Mouse (Mus musculus): ENCODE results near the gene Cdk2ap1. TPM values are rescaled to one million over a fixed set of nuclear protein-coding genes. Genes with fewer than 3 reads are reported as not detected.

Cdk2ap1 gene
- polyA plus RNA-seq, 1 experiment, result 41.5 TPM

GRCm38 (mm10) chr5:124334392-124334791 is 28.5 kb downstream of the Cdk2ap1 start:
- Histone ChIP-seq H3K36me3 (ENCODE audit: control insufficient read depth, insufficient read depth, low read length) (no peaks in the 10 kb centered on the region), H3K27me3 (ENCODE audit: control insufficient read depth, insufficient read depth, low read length) (no peaks in the 10 kb centered on the region), H3K27ac (ENCODE audit: control insufficient read depth, insufficient read depth, low read depth, low read length) (no peak overlapping the region), H3K4me3 (ENCODE audit: control insufficient read depth, low read depth, low read length) (no peak overlapping the region), H3K4me1 (ENCODE audit: control insufficient read depth, insufficient read depth, low read length) (no peaks in the 10 kb centered on the region)
- TF ChIP-seq POLR2A (IDR thresholded peaks at IDR 0.05; ENCODE audit: control insufficient read depth, low read depth, low read length), result no peak
- TF ChIP-seq CTCF (IDR thresholded peaks at IDR 0.05; ENCODE audit: control insufficient read depth, insufficient read depth, insufficient replicate concordance, low read depth, low read length), result no peak

- Histone ChIP-seq H3K4me1 (ENCODE audit: control insufficient read depth, insufficient read depth, low read length) (peaks cover 10% of the 10 kb centered on the region), H3K4me3 (ENCODE audit: control insufficient read depth, low read depth, low read length) (peak overlapping the region; percentile 63), H3K27me3 (ENCODE audit: control insufficient read depth, insufficient read depth, low read length) (no peaks in the 10 kb centered on the region), H3K36me3 (ENCODE audit: control insufficient read depth, insufficient read depth, low read length) (no peaks in the 10 kb centered on the region), H3K27ac (ENCODE audit: control insufficient read depth, insufficient read depth, low read depth, low read length) (peak overlapping the region; percentile 69)
- TF ChIP-seq POLR2A (IDR thresholded peaks at IDR 0.05; ENCODE audit: control insufficient read depth, low read depth, low read length) (no peak), CTCF (IDR thresholded peaks at IDR 0.05; ENCODE audit: control insufficient read depth, insufficient read depth, insufficient replicate concordance, low read depth, low read length) (no peak)
Measured at GRCm38 (mm10) chr5:124330086-124330485, 32.8 kb downstream of the Cdk2ap1 start.

GRCm38 (mm10) chr5:124327510-124328364 is 35.1 kb downstream of the Cdk2ap1 start, which contains the start of the genes Mphosph9 and 2810006K23Rik:
TSS of gene Mphosph9 (minus strand) at chr5:124327972.
TSS of gene 2810006K23Rik (plus strand) at chr5:124328089.
- Histone ChIP-seq H3K27ac (ENCODE audit: control insufficient read depth, insufficient read depth, low read depth, low read length) (peak within 1 kb of the TSS; percentile 99), H3K36me3 (ENCODE audit: control insufficient read depth, insufficient read depth, low read length) (peaks cover 2% of the 10 kb centered on the region; the same call in 1 of the 2 replicates), H3K4me1 (ENCODE audit: control insufficient read depth, insufficient read depth, low read length) (peaks cover 10% of the 10 kb centered on the region), H3K27me3 (ENCODE audit: control insufficient read depth, insufficient read depth, low read length) (no peaks in the 10 kb centered on the region), H3K4me3 (ENCODE audit: control insufficient read depth, low read depth, low read length) (peak within 1 kb of the TSS; percentile 99)
- TF ChIP-seq POLR2A (IDR thresholded peaks at IDR 0.05; ENCODE audit: control insufficient read depth, low read depth, low read length) (peak; percentile 99), CTCF (IDR thresholded peaks at IDR 0.05; ENCODE audit: control insufficient read depth, insufficient read depth, insufficient replicate concordance, low read depth, low read length) (no peak)

DNA sequence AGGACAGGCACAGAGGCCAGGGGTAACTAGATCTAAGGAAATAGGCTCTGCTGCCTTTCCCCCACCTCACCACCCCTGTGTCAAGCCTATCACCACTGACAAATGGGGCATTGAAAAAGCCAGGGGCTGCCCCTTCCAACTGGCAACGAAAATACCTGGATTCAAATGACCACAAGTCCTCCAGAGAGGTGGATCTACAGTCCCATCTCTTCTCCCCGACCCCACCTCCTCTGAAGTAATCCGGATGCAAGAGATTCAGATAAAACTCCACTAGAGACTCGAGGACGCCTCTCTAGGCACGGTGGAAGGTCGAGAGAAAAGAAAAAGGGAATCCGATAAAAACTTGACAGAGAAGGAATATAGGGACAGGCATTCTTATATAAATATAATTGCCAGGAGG is 36.1 kb downstream of the Cdk2ap1 start:
- TF ChIP-seq POLR2A (IDR thresholded peaks at IDR 0.05; ENCODE audit: control insufficient read depth, low read depth, low read length) (no peak), CTCF (IDR thresholded peaks at IDR 0.05; ENCODE audit: control insufficient read depth, insufficient read depth, insufficient replicate concordance, low read depth, low read length) (no peak)
- H3K4me1 ChIP-seq (ENCODE audit: control insufficient read depth, insufficient read depth, low read length), result peaks cover 10% of the 10 kb centered on the region
- H3K4me3 ChIP-seq (ENCODE audit: control insufficient read depth, low read depth, low read length), result peak overlapping the region; percentile 99
- no peaks in the 10 kb centered on the region for H3K27me3 ChIP-seq (ENCODE audit: control insufficient read depth, insufficient read depth, low read length)
- H3K36me3 ChIP-seq (ENCODE audit: control insufficient read depth, insufficient read depth, low read length), result peaks cover 2% of the 10 kb centered on the region; the same call in 1 of the 2 replicates
- H3K27ac ChIP-seq (ENCODE audit: control insufficient read depth, insufficient read depth, low read depth, low read length), result peak overlapping the region; percentile 99

DNA sequence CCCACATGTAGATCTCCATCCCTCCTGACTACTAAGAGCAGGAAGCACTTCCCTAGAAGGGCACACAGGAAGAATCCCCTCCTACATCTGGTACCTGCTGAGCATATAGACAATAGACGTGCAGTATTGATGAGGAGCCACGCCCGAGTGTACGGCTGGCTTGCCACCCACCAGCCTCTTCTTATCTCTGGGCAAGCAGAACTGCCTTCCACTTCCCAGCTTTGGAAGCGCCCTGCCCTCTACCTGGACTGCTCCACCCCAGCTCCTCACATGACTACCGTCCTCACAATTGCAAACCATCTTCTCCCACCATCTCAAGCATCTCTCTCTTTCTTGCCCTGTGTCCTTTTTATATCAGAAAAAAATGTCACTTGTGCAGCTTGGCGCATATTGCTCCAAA is 45.2 kb downstream of the Cdk2ap1 start:
- H3K4me3 ChIP-seq (ENCODE audit: control insufficient read depth, low read depth, low read length), result no peak overlapping the region
- H3K36me3 ChIP-seq (ENCODE audit: control insufficient read depth, insufficient read depth, low read length), result peaks cover 1% of the 10 kb centered on the region; the same call in 1 of the 2 replicates
- TF ChIP-seq POLR2A (IDR thresholded peaks at IDR 0.05; ENCODE audit: control insufficient read depth, low read depth, low read length), result no peak
- TF ChIP-seq CTCF (IDR thresholded peaks at IDR 0.05; ENCODE audit: control insufficient read depth, insufficient read depth, insufficient replicate concordance, low read depth, low read length), result no peak
- H3K27me3 ChIP-seq (ENCODE audit: control insufficient read depth, insufficient read depth, low read length), result no peaks in the 10 kb centered on the region
- H3K27ac ChIP-seq (ENCODE audit: control insufficient read depth, insufficient read depth, low read depth, low read length), result no peak overlapping the region
- no peaks in the 10 kb centered on the region for H3K4me1 ChIP-seq (ENCODE audit: control insufficient read depth, insufficient read depth, low read length)

DNA sequence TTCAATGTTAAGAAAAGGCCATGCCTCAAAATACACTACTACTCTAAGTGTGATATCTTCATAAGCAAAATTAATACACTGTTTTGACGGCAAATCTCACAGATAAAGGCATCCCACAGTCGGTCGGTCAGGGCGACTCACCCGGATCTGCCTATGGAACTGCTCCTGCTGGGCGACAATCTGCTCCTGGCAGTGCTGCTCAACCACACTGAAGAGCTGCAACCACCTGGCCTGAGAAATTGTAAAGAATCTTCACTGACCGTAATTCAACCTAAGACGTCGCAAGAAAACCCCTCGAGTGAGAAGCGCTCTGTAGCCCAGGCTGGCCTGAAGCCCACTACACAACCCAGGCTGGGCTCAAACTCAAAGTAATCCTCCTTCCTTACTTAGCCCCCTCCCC is 46.9 kb downstream of the Cdk2ap1 start:
- Histone ChIP-seq H3K27ac (ENCODE audit: control insufficient read depth, insufficient read depth, low read depth, low read length) (no peak overlapping the region), H3K4me3 (ENCODE audit: control insufficient read depth, low read depth, low read length) (no peak overlapping the region), H3K27me3 (ENCODE audit: control insufficient read depth, insufficient read depth, low read length) (no peaks in the 10 kb centered on the region), H3K36me3 (ENCODE audit: control insufficient read depth, insufficient read depth, low read length) (peaks cover 1% of the 10 kb centered on the region; the same call in 1 of the 2 replicates), H3K4me1 (ENCODE audit: control insufficient read depth, insufficient read depth, low read length) (no peaks in the 10 kb centered on the region)
- TF ChIP-seq CTCF (IDR thresholded peaks at IDR 0.05; ENCODE audit: control insufficient read depth, insufficient read depth, insufficient replicate concordance, low read depth, low read length), result no peak
- no peak for TF ChIP-seq POLR2A (IDR thresholded peaks at IDR 0.05; ENCODE audit: control insufficient read depth, low read depth, low read length)

DNA sequence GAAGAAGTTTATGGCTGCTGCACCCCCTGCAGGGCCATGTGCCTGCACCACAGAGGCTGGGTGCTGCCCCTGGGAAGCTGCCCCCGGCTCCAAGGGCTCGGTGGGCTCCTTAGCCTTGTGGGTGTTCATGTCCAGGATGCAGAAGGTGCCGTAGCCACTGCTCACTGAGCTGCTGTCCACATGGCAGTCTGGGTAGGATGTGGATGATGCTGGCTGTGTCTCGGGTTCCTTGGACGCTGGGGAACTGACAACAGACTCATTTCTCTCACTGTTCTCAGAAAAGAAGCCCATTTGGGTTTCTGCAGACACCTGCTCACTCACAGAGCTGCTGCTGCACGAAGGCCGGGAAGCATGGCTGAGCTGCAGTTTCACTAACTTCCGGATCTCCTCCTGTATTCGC is 47.4 kb downstream of the Cdk2ap1 start:
- H3K36me3 ChIP-seq (ENCODE audit: control insufficient read depth, insufficient read depth, low read length), result peaks cover 1% of the 10 kb centered on the region; the same call in 1 of the 2 replicates
- no peak overlapping the region for H3K4me3 ChIP-seq (ENCODE audit: control insufficient read depth, low read depth, low read length)
- TF ChIP-seq POLR2A (IDR thresholded peaks at IDR 0.05; ENCODE audit: control insufficient read depth, low read depth, low read length), result no peak
- no peak overlapping the region for H3K27ac ChIP-seq (ENCODE audit: control insufficient read depth, insufficient read depth, low read depth, low read length)
- no peaks in the 10 kb centered on the region for H3K4me1 ChIP-seq (ENCODE audit: control insufficient read depth, insufficient read depth, low read length)
- no peaks in the 10 kb centered on the region for H3K27me3 ChIP-seq (ENCODE audit: control insufficient read depth, insufficient read depth, low read length)
